Mouse (Mus musculus): ENCODE measurements around the gene Celsr1. TPM values are rescaled to one million over a fixed set of nuclear protein-coding genes. Genes with fewer than 3 reads are reported as not detected.

Celsr1 gene
- polyA plus RNA-seq (2015; fragmentation: Nextera tagmentation; extraction: Ambion mirVana) = 0.44 and 0.51 TPM in 2 replicates

DNA sequence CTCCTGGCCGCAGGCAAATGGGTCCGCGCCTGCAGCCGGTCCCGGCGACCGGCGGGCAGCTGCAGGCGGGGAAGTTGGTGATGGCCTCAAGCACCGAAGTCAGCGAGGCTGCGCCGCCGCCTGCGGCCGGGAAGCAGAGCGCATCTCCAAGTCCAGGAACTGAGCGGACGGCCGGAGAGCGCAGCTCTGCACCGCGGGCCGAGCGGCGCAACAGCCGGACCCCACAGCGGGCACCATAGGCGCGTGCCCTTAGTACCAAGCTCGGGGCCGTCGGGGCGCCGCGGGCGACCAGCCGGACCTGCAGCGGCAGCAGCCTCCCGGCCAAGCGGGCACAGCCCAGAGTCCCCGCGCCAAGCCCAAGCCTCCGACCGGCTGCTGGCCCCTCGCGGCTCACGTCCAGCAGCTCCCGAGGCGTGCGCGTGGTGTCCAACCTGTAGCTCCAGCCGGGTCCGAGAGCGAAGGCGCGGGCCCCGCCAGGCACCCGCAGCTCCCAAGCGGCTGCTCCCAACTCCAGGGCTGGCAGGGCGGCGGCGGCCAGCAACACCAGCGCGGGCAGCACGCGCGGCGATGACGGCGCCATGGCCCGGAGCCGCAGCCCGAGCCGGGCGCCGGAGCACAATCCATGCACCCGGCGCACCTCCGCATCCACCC, at the start of gene Celsr1:
Gene Celsr1 (minus strand): TSS at position 587 of the 651 bp plus-strand sequence.

DNA sequence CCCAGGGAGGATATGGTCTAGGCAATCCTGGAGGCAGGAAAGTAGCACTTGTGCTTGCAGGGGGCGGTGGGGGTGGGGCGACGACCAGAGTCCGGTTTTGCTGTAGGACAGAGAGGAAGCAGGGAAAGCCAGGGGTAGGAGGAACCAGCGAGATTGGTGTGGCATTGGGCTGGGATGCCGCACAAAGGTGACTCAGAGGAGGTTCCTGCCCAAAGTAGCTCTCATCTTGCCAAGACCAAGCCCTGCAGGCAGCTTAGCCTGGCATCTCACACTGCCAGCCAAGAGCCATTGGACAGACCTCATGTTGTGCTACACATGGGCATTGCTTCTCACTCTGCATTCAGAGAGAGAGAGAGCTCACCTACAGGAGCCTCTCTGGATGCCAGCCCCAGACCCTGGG, 23.8 kb upstream of the Celsr1 start, which contains the start of gene Gramd4:
Gene Gramd4 (plus strand): TSS at position 283 of the 400 bp plus-strand sequence.

GRCm38 (mm10) chr15:85878848-85879497, 154.6 kb downstream of the Celsr1 start, which contains the start of gene Trmu:
Gene Trmu, plus strand, starts transcription at chr15:85879312.

GRCm38 (mm10) chr15:85859490-85860031, 174.0 kb downstream of the Celsr1 start, which contains the start of gene Gtse1:
Gene Gtse1, plus strand, starts transcription at chr15:85859745.

Other genes with a start within 250 kb of the Celsr1 start
- 47.7 and 58.1 TPM in 2 replicates for gene Cdpf1, start 222.1 kb downstream of the Celsr1 start, polyA plus RNA-seq (2015; fragmentation: Nextera tagmentation; extraction: Ambion mirVana)
- gene Pkdrej, start 212.0 kb downstream of the Celsr1 start, polyA plus RNA-seq (2015; fragmentation: Nextera tagmentation; extraction: Ambion mirVana) = 0.05 and 0.07 TPM in 2 replicates
- gene Ttc38, start 201.5 kb downstream of the Celsr1 start, polyA plus RNA-seq (2015; fragmentation: Nextera tagmentation; extraction: Ambion mirVana) = 6.8 and 10.6 TPM in 2 replicates
- gene Gtse1, start 174.0 kb downstream of the Celsr1 start, polyA plus RNA-seq (2015; fragmentation: Nextera tagmentation; extraction: Ambion mirVana) = 4.7 and 5.7 TPM in 2 replicates
- 18.0 and 30.0 TPM in 2 replicates for gene Trmu, start 154.5 kb downstream of the Celsr1 start, polyA plus RNA-seq (2015; fragmentation: Nextera tagmentation; extraction: Ambion mirVana)
- 10.5 and 12.2 TPM in 2 replicates for gene Gramd4, start 23.9 kb upstream of the Celsr1 start, polyA plus RNA-seq (2015; fragmentation: Nextera tagmentation; extraction: Ambion mirVana)
- 7.8 and 12.0 TPM in 2 replicates for gene Cerk, start 152.4 kb upstream of the Celsr1 start, polyA plus RNA-seq (2015; fragmentation: Nextera tagmentation; extraction: Ambion mirVana)
- 11.9 and 16.6 TPM in 2 replicates for gene Tbc1d22a, start 180.7 kb upstream of the Celsr1 start, polyA plus RNA-seq (2015; fragmentation: Nextera tagmentation; extraction: Ambion mirVana)